Mouse (Mus musculus) heart, postnatal 10 days (tissue): ENCODE results near the gene Tbc1d1. TPM values are rescaled to one million over a fixed set of nuclear protein-coding genes. Genes with fewer than 3 reads are reported as not detected.
A peak's percentile ranks its signal among the peaks of the same experiment; 100 is the strongest.
"Not testable (repeated sequence)": the region's sequence is repeated elsewhere in the genome, so short reads cannot be mapped to it uniquely, and the experiment has no call there.

ENCODE experiments used
- DNase-seq, 2 experiments: peaks; one replicate each; pipeline ENCODE4 v3.0.0; 2021
- intact Hi-C: fragments of 180-260 bp; cut with DNase I; formaldehyde crosslinking; loops from one replicate; pipeline ENCODE4 v1.15.1; 2025
- total RNA-seq, 2 experiments: library from RNA; stranded (reverse); gene quantifications; 2 replicates each; pipeline ENCODE4 v1.2.3; 2021

The Tbc1d1 gene
- total RNA-seq, 2 experiments from 2014 or later = 33.3 to 41.1 TPM

DNA sequence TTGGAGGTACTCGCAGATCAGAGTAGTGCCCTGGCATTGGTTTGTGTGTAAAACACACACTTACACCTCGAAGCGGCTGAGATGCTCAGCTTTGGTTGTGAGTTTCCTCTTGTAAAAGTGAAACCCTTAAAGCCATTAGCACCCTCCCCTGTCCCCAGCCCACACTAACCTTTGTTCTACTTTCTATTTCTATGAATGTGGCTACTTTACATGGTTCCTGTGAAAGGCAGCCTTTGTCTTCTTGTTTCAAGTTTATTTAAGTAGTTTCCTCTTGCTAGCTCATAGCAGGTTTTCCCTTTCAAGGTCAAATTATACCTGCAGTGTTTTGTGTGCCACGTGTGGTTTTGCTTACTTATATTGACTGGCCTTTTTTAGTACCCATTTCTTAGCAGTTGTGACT, 141.0 kb downstream of the Tbc1d1 start:
- no peak for DNase-seq
- intact Hi-C loops = no loop called here

DNA sequence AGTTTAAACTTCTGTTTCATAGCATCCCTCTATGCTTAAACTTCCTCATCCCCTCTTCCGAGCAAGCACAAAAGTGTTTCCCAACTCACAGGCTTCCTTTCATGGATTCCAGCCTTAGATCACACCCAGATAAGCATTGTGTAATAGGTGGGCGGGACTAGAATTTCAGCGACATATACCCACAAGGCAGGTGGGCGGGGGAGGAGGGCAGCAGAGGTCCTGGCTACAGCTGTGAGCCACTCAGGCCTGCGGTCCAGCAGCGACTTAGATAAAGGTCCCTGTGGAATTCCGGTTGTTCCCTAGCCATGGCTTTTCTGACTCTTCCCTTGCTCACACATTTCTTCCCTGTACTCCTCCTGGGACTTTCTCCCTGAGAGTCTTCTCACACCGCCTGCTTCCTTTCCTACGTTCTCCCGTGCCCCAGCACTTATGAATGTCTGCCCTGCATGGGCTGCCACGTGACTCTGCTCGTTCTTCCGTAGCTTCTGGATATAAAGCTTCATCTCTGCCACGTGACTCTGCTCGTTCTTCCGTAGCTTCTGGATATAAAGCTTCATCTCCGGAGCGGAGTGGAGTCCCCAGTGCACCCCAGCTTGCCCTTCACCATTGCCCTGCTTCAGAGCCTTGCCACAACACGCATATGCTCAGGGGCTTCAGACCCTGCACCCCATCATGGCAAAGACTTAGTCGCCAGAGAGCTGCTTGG, 142.4 kb downstream of the Tbc1d1 start:
- DNase-seq = peak; percentile 51 to 56
- intact Hi-C loops = loop anchor here (2.0 kb wide), 1 partner anchor 80 kb away; no protein-coding TSS in a partner anchor

DNA sequence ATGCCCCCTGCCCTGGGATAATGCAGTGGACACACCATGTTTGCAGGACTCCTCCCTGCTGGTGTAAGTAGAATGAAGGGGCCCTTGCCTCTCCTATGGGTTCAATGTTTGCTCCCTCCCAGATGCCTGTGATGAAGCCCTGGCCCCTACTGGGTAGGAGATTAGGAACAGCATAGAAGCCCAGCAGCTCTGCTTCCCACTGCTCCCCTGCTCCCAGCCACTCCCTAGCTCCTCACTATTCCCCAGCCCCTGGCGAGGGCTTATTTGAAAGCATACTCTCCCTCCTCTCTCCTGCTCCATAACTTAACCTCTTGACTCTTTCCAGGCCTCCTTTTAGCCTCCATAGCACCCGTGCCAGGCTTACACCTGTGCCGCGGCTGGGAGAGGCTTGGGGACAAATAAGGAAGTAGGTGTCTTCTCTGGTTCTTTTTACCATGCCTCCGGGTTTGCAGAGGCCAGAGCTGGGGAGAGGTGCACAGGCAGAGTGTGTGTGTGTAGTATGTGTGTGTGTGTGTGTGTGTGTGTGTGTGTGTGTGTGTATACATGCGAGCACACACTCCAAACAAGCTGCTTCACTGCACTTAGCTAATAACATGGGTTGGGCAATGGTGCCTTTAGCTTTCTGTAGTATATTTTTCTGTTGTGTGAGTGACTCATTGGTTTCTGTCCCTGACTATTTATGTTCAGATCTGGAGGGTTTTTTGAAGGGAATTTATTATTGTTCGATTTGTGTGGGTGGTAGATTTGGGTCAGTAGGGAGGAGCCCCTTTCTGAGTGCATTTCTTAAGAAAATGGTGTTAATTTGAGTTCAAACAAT, 143.6 kb downstream of the Tbc1d1 start:
- no peak for DNase-seq
- intact Hi-C loops = loop anchor here (2.0 kb wide), 1 partner anchor 79 kb away; no protein-coding TSS in a partner anchor

DNA sequence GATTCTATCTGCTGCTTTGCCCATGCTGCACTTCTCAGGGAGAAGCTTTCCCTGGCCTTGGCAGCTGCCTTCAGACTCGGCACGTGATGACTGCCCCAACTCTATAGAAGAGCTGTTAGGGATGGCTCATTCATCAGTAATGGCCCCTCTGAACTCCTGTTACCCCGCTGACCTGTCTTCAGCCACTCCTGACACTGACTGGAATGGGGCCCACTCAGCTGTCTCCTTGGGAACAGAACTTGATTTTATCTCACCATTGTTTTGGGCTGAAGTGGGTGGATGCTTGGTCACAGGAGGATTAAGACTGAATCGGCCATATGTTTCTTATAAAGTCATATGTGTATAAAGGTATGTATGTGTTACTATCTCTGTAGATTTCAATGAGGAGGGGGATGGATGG, 145.1 kb downstream of the Tbc1d1 start:
- DNase-seq = no peak
- intact Hi-C loops = no loop called here

DNA sequence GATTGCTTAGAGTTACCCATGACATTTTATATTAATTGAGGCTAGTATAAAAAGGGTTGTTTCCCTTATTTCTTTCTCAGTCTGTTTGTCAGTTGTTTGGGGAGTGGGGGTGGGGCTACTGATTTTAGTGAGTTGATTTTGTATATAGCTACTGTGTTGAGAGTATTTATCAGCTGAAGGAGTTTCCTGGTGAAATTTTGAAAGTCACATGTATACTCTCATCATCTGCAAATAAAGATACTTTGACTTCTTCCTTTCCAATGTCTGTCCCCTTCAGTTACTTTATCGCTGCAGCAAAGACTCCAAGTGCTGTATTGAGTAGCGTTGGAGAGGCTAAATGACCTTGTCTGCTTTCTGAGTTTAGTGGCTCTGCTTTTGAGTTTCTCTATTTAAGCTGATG, 151.2 kb downstream of the Tbc1d1 start:
- no peak for DNase-seq
- intact Hi-C loops = no loop called here

DNA sequence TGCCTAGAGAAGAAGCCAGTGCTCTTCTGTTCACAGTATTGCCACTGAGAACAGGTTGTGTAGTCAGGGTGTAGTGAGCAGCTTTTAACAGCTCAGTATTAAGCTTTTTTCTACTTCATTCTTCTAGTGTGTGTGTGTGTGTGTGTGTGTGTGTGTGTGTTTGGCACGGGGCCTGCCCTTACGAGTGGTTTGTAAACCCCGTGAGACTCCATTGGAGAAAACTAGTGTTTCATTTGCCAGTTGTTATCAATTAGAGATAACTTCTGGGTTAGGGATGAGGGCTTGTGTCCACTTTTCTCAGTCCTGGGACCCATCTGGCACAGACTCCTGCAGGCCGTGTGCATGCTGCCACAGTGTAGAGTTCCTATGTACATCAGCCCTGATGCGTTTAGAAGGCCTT, 156.2 kb downstream of the Tbc1d1 start:
- peak; percentile 48 to 65 for DNase-seq
- intact Hi-C loops = no loop called here

DNA sequence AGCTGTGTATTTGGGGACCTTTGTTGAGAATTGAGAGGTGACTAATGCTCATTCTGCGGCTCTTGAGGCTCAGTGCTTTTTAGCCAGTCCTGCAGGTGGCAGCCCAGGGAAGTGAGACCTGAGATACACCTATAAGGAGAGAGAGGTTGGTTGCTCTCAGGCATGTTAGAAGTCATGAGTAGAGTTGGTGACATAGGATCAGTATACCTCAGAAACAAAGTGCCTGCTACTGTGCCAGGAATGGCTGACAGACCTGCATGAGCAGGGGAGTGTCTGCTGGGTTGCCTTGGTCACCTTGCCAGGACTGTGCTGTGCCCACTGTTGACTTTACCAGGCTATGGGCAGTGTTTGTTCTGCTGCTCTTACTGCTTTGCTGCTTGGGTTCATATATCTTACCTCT, 157.4 kb downstream of the Tbc1d1 start:
- intact Hi-C loops = no loop called here

DNA sequence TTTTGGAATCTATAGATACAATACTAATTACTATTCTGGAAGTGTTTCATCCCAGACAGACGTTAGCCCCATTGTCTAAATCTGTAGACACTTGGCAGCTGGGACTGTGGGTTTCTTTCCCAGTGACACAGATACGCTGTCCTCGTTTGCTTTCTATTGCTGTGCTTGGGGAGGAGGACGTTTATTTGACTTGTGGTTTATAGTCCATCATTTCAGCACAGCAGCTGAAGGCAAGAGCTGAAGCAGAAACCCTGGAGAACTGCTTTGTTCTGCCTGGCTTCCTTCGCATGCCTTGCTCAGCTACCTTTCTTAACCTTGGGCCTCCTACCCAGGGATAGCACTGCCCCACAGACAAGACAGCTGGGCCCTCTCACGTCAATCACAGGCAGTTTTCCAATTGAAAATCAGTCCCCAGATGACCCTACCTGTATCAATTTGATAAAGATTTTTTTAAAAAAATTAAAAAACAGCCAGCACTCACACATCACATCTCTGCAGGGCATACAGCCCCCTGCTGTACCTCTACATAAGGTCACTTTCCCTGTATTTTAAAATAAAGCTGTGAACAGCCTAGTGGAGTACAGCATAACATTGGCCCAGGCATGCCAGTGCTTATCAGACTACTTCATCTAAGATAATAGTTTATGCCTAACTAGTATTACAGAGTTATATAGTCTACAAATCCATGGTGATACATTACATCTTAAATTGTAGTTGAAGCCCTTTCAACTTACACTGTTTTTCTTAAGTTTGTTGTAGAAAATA, 158.4 kb downstream of the Tbc1d1 start:
- DNase-seq = no peak
- intact Hi-C loops = no loop called here

More for the DNA sequence above, 157.4 kb downstream of the Tbc1d1 start:
- no peak for DNase-seq

DNA sequence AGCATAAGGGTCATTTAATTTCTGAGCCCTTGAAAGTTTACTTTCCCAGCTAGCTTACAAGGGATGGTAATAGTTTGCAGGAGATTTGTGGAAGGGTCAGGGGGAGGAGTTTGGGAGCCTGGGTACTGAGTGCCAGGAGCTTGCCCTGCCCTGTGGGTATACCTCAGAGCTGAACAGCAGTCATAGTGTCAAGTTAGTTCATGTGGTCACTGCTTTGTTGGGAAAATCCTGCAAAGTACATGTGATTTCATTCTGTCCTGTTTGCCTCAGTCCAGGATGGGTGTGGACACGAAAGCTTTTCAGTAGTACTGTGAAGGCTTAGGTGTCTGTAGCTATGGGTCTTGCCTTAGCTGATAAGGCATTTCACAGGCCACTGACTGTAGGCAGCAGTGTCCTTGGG, 159.0 kb downstream of the Tbc1d1 start:
- intact Hi-C loops = no loop called here
- DNase-seq = no peak

DNA sequence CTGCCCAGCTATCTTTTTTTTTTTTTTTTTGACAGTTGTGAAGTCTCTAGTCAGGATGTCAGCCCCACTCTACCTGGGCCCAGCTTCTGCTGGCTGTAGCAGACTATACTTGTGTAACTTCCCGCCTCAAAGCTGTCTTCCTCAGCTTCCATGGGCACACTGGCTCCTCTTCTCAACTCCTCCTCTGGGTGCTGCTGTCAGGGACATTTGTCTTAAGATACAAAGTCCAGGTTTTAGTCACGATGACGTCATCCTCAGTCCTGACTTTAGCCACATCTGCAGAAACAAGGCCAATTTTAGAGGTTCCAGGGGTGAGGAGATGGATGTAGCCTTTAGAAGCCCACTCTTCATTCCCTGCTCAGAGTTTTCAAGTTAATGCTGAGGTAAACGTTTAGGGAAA, 167.2 kb downstream of the Tbc1d1 start:
- no peak for DNase-seq
- intact Hi-C loops = no loop called here

DNA sequence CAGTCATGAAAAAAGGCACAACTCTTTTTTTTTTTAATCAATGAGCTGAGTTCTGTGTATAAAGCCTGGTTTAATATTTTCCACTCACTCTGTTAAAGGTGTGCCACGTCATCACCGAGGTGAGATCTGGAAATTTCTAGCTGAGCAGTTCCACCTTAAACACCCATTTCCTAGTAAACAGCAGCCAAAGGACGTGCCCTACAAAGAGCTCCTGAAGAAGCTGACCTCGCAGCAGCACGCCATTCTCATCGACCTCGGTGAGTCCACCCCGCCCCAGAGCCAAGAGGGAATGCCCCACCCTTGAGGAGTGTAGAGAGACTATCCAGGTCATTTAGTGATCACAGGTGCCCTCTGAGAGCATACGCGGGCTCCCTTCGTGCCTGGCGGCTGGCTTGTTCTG, 168.2 kb downstream of the Tbc1d1 start:
- intact Hi-C loops = no loop called here
- DNase-seq = no peak

DNA sequence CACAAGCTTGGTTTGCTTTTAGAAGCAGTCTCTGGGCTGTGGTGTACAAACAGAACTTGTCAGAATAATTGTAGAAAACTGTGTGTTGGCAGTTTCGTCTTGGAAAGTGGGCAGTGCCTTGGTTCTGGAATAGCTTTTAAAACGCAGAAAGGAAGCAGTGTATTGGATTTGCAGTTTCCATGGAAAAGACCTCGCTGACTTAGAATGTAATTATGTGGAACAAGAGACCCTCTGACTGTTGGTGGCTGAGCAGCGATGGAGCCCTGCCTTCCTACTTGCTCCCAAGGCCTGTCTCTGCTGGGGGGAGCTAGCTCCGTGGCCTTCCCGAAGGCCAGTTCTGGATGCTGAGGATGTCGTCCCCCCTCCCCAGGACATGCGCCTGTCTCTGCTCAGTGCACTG, 168.8 kb downstream of the Tbc1d1 start:
- DNase-seq = no peak
- intact Hi-C loops = no loop called here

DNA sequence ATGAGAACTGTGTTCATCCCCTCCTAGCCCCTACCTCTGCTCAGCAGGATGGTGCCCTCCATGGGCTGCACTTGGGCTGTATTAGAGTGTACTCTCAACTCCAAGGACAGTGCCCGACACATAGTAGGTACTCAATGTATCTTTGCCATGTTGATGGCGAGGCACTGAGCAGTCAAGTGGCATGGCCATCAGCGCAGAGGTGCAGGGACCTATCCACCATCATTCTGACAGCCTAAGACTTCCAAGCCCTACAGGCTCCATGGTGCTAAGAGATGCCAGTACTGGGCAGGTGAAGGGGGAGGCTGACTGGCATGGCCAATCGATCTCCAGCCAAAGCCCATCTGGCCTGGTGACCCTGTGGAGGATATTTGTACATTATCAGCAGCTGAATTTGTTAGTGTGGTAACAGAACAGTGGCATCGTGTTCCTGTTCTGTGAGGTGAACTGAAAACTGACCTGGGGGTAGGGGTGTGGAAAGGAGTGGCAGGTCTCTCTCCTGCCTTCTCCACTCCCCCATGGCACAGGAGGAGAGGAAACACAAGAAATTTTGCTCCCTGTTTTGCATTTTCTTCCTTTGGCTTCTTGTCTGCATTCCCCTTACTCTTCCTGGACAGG, 169.7 kb downstream of the Tbc1d1 start:
- intact Hi-C loops = no loop called here
- no peak for DNase-seq

DNA sequence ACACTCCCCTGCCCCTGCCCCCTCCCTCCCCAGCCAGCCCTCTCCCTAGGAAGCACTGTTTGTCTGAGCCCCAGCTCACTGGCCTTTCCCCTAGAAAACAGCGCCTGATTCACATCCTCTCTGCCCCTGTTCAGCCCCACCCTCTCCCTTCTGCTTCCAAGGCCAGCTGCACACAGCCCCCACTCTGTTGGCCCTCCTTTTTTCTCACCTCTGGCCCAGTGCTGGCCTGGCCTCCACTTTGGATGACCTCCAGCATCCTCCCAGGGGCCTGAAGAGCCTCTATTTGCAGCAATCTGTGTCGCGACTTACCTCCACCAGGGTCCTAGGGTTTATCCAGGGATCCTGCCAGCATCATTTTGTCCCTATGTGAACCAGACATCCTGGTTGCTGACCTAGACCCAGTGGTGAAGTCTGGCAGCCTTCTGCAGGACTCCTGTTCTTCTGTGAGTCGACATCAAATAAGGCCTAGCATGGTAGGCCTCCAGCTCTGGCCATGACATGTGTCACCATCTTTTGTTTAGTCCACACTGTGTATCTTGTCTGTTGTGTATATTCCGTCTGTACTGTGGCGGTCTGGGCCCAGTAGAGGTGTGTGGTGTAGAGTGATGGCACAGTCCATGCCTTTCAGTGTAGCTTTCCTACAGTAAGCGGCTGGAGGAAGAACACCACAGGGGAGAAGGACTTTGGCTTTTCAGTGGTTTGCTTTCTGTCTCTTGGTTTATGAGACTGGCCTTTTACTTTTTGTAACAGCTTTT, 170.5 kb downstream of the Tbc1d1 start:
- intact Hi-C loops = no loop called here
- peak; percentile 89 to 90 for DNase-seq

DNA sequence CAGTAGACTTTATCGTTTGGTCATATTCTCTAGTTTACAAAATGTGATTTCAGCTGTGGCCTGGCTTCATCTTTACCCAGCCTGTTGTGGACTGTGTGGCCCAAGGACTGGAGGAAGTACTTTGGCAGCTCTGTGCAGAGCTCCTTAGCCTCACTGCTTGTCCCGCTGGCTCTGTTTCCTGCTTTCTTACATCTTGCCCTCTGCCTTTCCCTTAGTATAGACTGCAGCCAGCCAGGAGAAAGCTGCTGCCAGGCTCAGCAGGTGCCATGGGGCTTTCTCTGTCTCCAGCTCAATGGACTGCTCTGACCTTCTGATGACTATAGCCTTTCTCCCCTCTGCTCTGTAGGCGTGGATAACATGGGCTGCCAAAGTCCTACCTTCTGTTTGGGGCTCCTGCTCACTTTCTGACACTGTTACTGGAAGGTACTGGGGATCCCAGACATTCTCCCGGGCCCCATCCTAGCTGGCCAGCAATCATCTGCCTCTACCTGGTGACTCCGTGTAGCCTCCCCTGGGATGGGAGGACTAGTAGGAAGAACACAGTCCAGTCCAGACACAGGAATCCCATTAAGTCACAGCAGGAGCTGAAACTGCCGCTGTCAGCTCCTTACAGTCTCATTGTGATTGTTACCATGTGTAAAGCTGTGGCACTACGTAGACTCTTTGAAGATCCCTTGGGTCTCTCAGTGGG, 171.3 kb downstream of the Tbc1d1 start:
- DNase-seq = peak in 1 of 2 experiments; percentile 53
- intact Hi-C loops = no loop called here

DNA sequence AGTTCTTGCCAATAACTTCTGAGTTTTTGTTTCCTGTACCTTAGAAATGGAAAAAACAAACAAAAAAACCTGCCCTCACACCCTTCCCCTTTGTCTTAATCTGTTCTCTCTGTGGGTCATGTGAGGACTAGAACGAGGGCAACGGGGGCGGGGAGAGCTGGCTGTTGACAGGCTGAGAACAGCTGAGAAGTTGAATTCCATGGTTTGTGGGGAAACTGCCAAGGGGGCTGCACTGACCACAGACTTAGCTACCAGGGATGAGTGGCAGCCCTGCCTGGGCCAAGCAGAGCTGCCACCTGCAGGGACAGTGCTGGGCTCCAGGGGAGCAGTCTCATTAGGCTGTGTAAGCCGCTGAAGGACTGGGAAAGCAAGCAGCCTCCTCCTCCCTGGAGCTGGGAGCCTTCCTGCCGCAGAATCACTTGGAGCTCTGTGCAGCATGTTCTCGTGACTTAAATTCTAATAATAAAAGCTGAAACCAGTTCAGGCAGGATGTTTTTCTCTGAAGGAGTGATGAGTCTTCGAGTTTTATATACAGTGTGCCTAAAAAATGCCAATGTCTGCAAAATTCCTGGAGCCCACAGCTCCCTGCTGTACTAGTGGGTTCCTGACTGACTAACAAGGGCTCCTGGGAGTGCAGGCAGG, 180.8 kb downstream of the Tbc1d1 start:
- intact Hi-C loops = no loop called here
- DNase-seq = peak; percentile 91 to 93

DNA sequence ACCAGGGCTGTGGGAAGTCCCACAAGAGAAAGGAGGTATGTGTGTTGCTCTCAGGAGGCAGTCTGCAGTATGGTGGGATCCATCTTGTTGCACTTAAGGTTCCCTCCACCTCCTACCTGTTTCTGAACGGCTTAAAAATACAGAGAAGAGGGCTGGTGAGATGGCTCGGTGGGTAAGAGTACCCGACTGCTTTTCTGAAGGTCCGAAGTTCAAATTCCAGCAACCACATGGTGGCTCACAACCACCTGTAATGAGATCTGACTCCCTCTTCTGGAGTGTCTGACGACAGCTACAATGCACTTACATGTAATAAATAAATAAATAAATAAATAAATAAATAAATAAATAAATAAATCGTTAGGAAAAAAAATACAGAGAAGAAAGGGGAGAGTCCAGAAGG, 182.7 kb downstream of the Tbc1d1 start:
- intact Hi-C loops, DNase-seq: not testable (repeated sequence)

DNA sequence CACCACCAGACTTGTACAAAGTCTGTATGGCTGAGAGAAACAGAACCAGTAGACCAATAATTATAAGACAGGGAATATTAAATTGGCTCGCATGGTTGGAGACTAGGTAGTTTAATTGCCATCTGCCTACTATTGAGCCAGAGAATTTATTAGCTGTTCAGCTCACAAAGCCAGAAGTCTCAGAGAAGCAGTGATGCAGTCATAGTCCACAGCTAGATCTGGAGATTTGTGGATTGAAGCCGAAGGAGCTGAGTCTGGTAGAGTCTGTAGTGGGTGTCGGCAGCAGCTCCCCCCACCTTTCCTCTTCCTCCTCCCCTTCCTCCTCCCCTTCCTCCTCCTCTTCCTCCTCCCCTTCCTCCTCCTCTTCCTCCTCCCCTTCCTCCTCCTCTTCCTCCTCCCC, 184.3 kb downstream of the Tbc1d1 start:
- DNase-seq = no peak
- intact Hi-C loops = loop anchor here (5.0 kb wide), 1 partner anchor 48 kb away; no protein-coding TSS in a partner anchor

DNA sequence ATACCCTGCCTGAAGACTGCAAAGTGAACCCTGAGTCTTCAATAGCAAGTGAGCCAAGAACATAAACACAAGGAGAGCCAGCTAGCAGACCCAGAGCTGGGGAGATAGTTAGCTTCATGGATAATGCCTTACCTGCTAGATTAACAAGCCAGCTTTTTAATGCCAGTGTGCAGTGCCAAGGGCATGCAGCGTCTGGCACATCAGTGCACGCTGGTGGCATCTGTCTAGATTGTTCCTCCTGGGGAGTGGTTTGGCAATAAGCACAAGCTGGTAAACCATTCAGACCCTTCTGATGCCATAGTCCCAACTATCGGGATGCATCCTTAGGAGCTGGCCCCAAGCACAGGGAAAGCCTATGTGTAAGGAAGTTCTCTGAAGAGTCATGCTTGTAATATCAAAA, 185.6 kb downstream of the Tbc1d1 start:
- intact Hi-C loops = loop anchor here (5.0 kb wide), 1 partner anchor 49 kb away; no protein-coding TSS in a partner anchor
- DNase-seq = no peak
